Mouse (Mus musculus): ENCODE measurements around the gene Dcst1. TPM values are rescaled to one million over a fixed set of nuclear protein-coding genes. Genes with fewer than 3 reads are reported as not detected.

Gene Dcst1
- polyA plus RNA-seq, 1 experiment from 2014 or later: 0.13 TPM

- Histone ChIP-seq H3K9ac (ENCODE audit: low read length) (peak overlapping the region; percentile 47), H3K36me3 (ENCODE audit: control insufficient read depth, insufficient read depth, low read length) (no peaks in the 10 kb centered on the region), H3K9me3 (ENCODE audit: control insufficient read depth, low read length) (no peaks in the 10 kb centered on the region), H3K27ac (ENCODE audit: low read length) (no peak overlapping the region), H3K4me3 (ENCODE audit: low read length) (peak overlapping the region; percentile 51), H3K4me2 (ENCODE audit: low read depth, low read length) (peak overlapping the region; percentile 92), H3K4me1 (replicated peaks; ENCODE audit: control insufficient read depth, insufficient read depth, low read length) (peaks cover 48% of the 10 kb centered on the region), H3K27me3 (ENCODE audit: control insufficient read depth, insufficient read depth, low read depth, low read length) (peaks cover 39% of the 10 kb centered on the region)
- 2% methylated on average over 42 of the region's 58 CpGs for WGBS
- ATAC-seq (ENCODE audit: low read depth): no peak
These were observed 45.3 kb downstream of the Dcst1 start for GRCm38 (mm10) chr3:89319591-89320350.

- no peaks in the 10 kb centered on the region for H3K36me3 ChIP-seq (ENCODE audit: control insufficient read depth, insufficient read depth, low read length)
- H3K4me2 ChIP-seq (ENCODE audit: low read depth, low read length): peak overlapping the region; percentile 92
- no peak overlapping the region for H3K27ac ChIP-seq (ENCODE audit: low read length)
- peaks cover 51% of the 10 kb centered on the region for H3K4me1 ChIP-seq (replicated peaks; ENCODE audit: control insufficient read depth, insufficient read depth, low read length)
- 19% methylated on average over 21 of the region's 21 CpGs for WGBS
- no peaks in the 10 kb centered on the region for H3K9me3 ChIP-seq (ENCODE audit: control insufficient read depth, low read length)
- ATAC-seq (ENCODE audit: low read depth): no peak
- peak overlapping the region; percentile 51 for H3K4me3 ChIP-seq (ENCODE audit: low read length)
- H3K9ac ChIP-seq (ENCODE audit: low read length): no peak overlapping the region
- peaks cover 39% of the 10 kb centered on the region for H3K27me3 ChIP-seq (ENCODE audit: control insufficient read depth, insufficient read depth, low read depth, low read length)
These were observed 46.0 kb downstream of the Dcst1 start for GRCm38 (mm10) chr3:89318971-89319590.

- no peak overlapping the region for H3K4me3 ChIP-seq (ENCODE audit: low read length)
- H3K27me3 ChIP-seq (ENCODE audit: control insufficient read depth, insufficient read depth, low read depth, low read length): peaks cover 39% of the 10 kb centered on the region
- H3K36me3 ChIP-seq (ENCODE audit: control insufficient read depth, insufficient read depth, low read length): no peaks in the 10 kb centered on the region
- H3K4me1 ChIP-seq (replicated peaks; ENCODE audit: control insufficient read depth, insufficient read depth, low read length): peaks cover 51% of the 10 kb centered on the region
- WGBS: 60% methylated on average over 8 of the region's 8 CpGs
- no peak overlapping the region for H3K27ac ChIP-seq (ENCODE audit: low read length)
- H3K9ac ChIP-seq (ENCODE audit: low read length): no peak overlapping the region
- ATAC-seq (ENCODE audit: low read depth): no peak
- H3K4me2 ChIP-seq (ENCODE audit: low read depth, low read length): no peak overlapping the region
- no peaks in the 10 kb centered on the region for H3K9me3 ChIP-seq (ENCODE audit: control insufficient read depth, low read length)
These were observed 46.7 kb downstream of the Dcst1 start for GRCm38 (mm10) chr3:89318316-89318715.

GRCm38 (mm10) chr3:89317246-89317645 is 47.8 kb downstream of the Dcst1 start:
- H3K4me2 ChIP-seq (ENCODE audit: low read depth, low read length): no peak overlapping the region
- 65% methylated on average over 6 of the region's 6 CpGs for WGBS

GRCm38 (mm10) chr3:89316833-89317232 is 48.2 kb downstream of the Dcst1 start:
- whole genome bisulfite sequencing: 3% methylated on average over 4 of the region's 4 CpGs
- Histone ChIP-seq H3K27ac (ENCODE audit: low read length) (peak overlapping the region; percentile 70), H3K9me3 (ENCODE audit: control insufficient read depth, low read length) (no peaks in the 10 kb centered on the region), H3K36me3 (ENCODE audit: control insufficient read depth, insufficient read depth, low read length) (no peaks in the 10 kb centered on the region), H3K4me2 (ENCODE audit: low read depth, low read length) (peak overlapping the region; percentile 77), H3K27me3 (ENCODE audit: control insufficient read depth, insufficient read depth, low read depth, low read length) (peaks cover 39% of the 10 kb centered on the region), H3K9ac (ENCODE audit: low read length) (no peak overlapping the region), H3K4me3 (ENCODE audit: low read length) (0 out of 2 replicates have a peak overlapping the region, but pooled peaks have one; percentile 49), H3K4me1 (replicated peaks; ENCODE audit: control insufficient read depth, insufficient read depth, low read length) (peaks cover 44% of the 10 kb centered on the region)
- ATAC-seq (ENCODE audit: low read depth): peak; percentile 54

More at GRCm38 (mm10) chr3:89317246-89317645, 47.8 kb downstream of the Dcst1 start:
- Histone ChIP-seq H3K9ac (ENCODE audit: low read length) (no peak overlapping the region), H3K9me3 (ENCODE audit: control insufficient read depth, low read length) (no peaks in the 10 kb centered on the region), H3K4me1 (replicated peaks; ENCODE audit: control insufficient read depth, insufficient read depth, low read length) (peaks cover 48% of the 10 kb centered on the region), H3K36me3 (ENCODE audit: control insufficient read depth, insufficient read depth, low read length) (no peaks in the 10 kb centered on the region), H3K4me3 (ENCODE audit: low read length) (no peak overlapping the region), H3K27ac (ENCODE audit: low read length) (no peak overlapping the region), H3K27me3 (ENCODE audit: control insufficient read depth, insufficient read depth, low read depth, low read length) (peaks cover 39% of the 10 kb centered on the region)
- no peak for ATAC-seq (ENCODE audit: low read depth)

- peak overlapping the region; percentile 49 for H3K4me3 ChIP-seq (ENCODE audit: low read length)
- H3K36me3 ChIP-seq (ENCODE audit: control insufficient read depth, insufficient read depth, low read length): no peaks in the 10 kb centered on the region
- H3K4me1 ChIP-seq (replicated peaks; ENCODE audit: control insufficient read depth, insufficient read depth, low read length): peaks cover 38% of the 10 kb centered on the region
- H3K27ac ChIP-seq (ENCODE audit: low read length): peak overlapping the region; percentile 70
- 6% methylated on average over 40 of the region's 40 CpGs for WGBS
- H3K27me3 ChIP-seq (ENCODE audit: control insufficient read depth, insufficient read depth, low read depth, low read length): peaks cover 33% of the 10 kb centered on the region
- H3K9ac ChIP-seq (ENCODE audit: low read length): peak overlapping the region; percentile 57
- H3K4me2 ChIP-seq (ENCODE audit: low read depth, low read length): peak overlapping the region; percentile 77
- H3K9me3 ChIP-seq (ENCODE audit: control insufficient read depth, low read length): no peaks in the 10 kb centered on the region
- peak; percentile 53 for ATAC-seq (ENCODE audit: low read depth)
These were observed 48.9 kb downstream of the Dcst1 start for GRCm38 (mm10) chr3:89315930-89316831.

GRCm38 (mm10) chr3:89315195-89315929 is 49.7 kb downstream of the Dcst1 start:
- Histone ChIP-seq H3K4me2 (ENCODE audit: low read depth, low read length) (peak overlapping the region; percentile 77), H3K4me1 (replicated peaks; ENCODE audit: control insufficient read depth, insufficient read depth, low read length) (peaks cover 30% of the 10 kb centered on the region), H3K9ac (ENCODE audit: low read length) (peak overlapping the region; percentile 68), H3K36me3 (ENCODE audit: control insufficient read depth, insufficient read depth, low read length) (no peaks in the 10 kb centered on the region), H3K27me3 (ENCODE audit: control insufficient read depth, insufficient read depth, low read depth, low read length) (peaks cover 25% of the 10 kb centered on the region), H3K9me3 (ENCODE audit: control insufficient read depth, low read length) (no peaks in the 10 kb centered on the region), H3K27ac (ENCODE audit: low read length) (peak overlapping the region; percentile 88), H3K4me3 (ENCODE audit: low read length) (peak overlapping the region; percentile 49)
- 4% methylated on average over 26 of the region's 26 CpGs for WGBS
- ATAC-seq (ENCODE audit: low read depth): peak; percentile 36

GRCm38 (mm10) chr3:89314791-89315190 is 50.3 kb downstream of the Dcst1 start:
- Histone ChIP-seq H3K4me3 (ENCODE audit: low read length) (peak overlapping the region; percentile 49), H3K36me3 (ENCODE audit: control insufficient read depth, insufficient read depth, low read length) (no peaks in the 10 kb centered on the region), H3K27me3 (ENCODE audit: control insufficient read depth, insufficient read depth, low read depth, low read length) (peaks cover 20% of the 10 kb centered on the region), H3K27ac (ENCODE audit: low read length) (peak overlapping the region; percentile 88), H3K4me2 (ENCODE audit: low read depth, low read length) (peak overlapping the region; percentile 77), H3K9me3 (ENCODE audit: control insufficient read depth, low read length) (no peaks in the 10 kb centered on the region), H3K4me1 (replicated peaks; ENCODE audit: control insufficient read depth, insufficient read depth, low read length) (peaks cover 24% of the 10 kb centered on the region), H3K9ac (ENCODE audit: low read length) (peak overlapping the region; percentile 68)
- 11% methylated on average over 2 of the region's 2 CpGs for WGBS
- peak; percentile 24 for ATAC-seq (ENCODE audit: low read depth)
